Mouse (Mus musculus) megakaryocyte, embryonic 14.5 days (primary cell): ENCODE results near the gene Olfr718-ps1.

Experiments used
- FLI1 ChIP-seq: IDR thresholded peaks from 2 replicates; pipeline ENCODE4 v1.6.1; 2012; ENCODE audit warnings: low read length, inconsistent platforms, mixed read lengths
- GATA1 ChIP-seq: IDR thresholded peaks from 3 replicates; pipeline ENCODE4 v1.6.1; 2012; ENCODE audit warnings: mixed read lengths, low read length, inconsistent platforms, borderline replicate concordance

DNA sequence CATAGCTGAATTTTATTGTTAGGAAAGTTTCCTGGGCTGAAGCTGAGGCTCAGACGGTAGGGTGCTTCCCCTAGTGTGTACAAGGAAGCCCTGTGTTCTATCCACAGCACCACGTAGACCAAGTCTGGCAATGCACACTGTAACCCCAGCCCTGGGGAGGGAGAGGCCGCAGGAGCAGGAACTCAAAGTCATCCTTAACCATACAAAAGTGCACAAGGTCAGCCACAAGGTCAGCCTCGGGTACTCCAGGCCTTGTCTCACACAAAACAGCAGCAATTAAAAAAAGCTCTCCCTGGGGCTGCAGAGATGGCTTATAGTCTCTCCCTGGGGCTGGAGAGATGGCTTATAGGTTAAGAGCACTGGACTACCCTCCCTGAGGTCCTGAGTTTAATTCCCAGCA lies 20.5 kb downstream of the Olfr718-ps1 start:
- no peak for TF ChIP-seq GATA1
- TF ChIP-seq FLI1, result no peak
